Mouse (Mus musculus): Measurements from ENCODE around the gene Gtf2a1.
"Not testable (repeated sequence)": the region's sequence is repeated elsewhere in the genome, so short reads cannot be mapped to it uniquely, and the experiment has no call there.

GRCm38 (mm10) chr12:91585815-91586214, 4.5 kb downstream of the Gtf2a1 start:
- TF ChIP-seq IRF4 (IDR thresholded peaks at IDR 0.05; ENCODE audit: low read depth, low read length): peak; percentile 43; the same call in 1 of the 2 replicates
- TF ChIP-seq MAZ (IDR thresholded peaks at IDR 0.05; ENCODE audit: low read depth, low read length); POLR2A (IDR thresholded peaks at IDR 0.05; ENCODE audit: low read depth, low read length); USF1 (IDR thresholded peaks at IDR 0.05; ENCODE audit: low read depth, low read length); JUND (conservative IDR thresholded peaks at IDR 0.05; ENCODE audit: low read depth, low read length); CTCF (conservative IDR thresholded peaks at IDR 0.05 in 1 of 2, IDR thresholded peaks at IDR 0.05 in 1 of 2; ENCODE audit: low read depth in 2 of 2, low read length in 2 of 2); MYC (IDR thresholded peaks at IDR 0.05; ENCODE audit: low read depth, low read length): not testable (repeated sequence)
